Mouse (Mus musculus): ENCODE measurements around the gene Heca. TPM values are rescaled to one million over a fixed set of nuclear protein-coding genes. Genes with fewer than 3 reads are reported as not detected.
A peak's percentile ranks its signal among the peaks of the same experiment; 100 is the strongest.
"Not testable (repeated sequence)": the region's sequence is repeated elsewhere in the genome, so short reads cannot be mapped to it uniquely, and the experiment has no call there.

Heca gene
- polyA plus RNA-seq, 1 experiment from 2014 or later, result 4.7 TPM

- 85% methylated on average over 6 of the region's 6 CpGs for WGBS
- Histone ChIP-seq H3K9ac (replicated peaks; ENCODE audit: low read length) (no peak overlapping the region), H3K9me3 (replicated peaks; ENCODE audit: control insufficient read depth, low read length) (no peaks in the 10 kb centered on the region), H3K4me3 (ENCODE audit: low read depth, low read length) (no peak overlapping the region), H3K4me2 (ENCODE audit: low read depth, low read length) (no peak overlapping the region), H3K4me1 (ENCODE audit: control insufficient read depth, insufficient read depth, low read length) (no peaks in the 10 kb centered on the region), H3K36me3 (replicated peaks; ENCODE audit: control insufficient read depth, insufficient read depth, low read depth, low read length) (no peaks in the 10 kb centered on the region), H3K27ac (replicated peaks; ENCODE audit: low read depth, low read length) (no peak overlapping the region), H3K27me3 (ENCODE audit: control insufficient read depth, insufficient read depth, low read length) (no peaks in the 10 kb centered on the region)
- ATAC-seq (replicated peaks; ENCODE audit: insufficient number of reproducible peaks, low FRiP score, low TSS enrichment, low read depth), result no peak
- DNase-seq (ENCODE audit: low spot score), result no peak
These were observed 112.8 kb downstream of the Heca start for GRCm38 (mm10) chr10:17835031-17835430.

DNA sequence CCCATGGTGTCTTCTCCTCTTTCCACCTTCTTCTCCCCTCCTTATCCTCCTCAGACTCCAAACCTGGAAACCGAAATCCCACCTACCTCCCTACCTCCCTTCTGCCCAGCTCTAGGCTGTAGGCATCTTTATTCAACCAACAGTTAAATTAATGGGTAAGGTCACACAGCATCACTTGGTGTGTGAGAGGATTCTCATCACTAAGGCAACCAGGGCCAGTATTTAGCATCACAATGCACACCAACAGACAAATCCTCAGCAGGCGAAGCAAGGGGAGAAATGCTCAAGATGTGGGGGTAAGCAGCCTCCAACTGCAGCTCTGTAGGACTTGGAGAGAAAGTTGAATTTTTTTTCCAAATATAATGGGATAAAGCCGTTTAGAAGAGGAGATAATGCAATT lies 116.8 kb downstream of the Heca start:
- Histone ChIP-seq H3K27ac (replicated peaks; ENCODE audit: low read depth, low read length) (no peak overlapping the region), H3K36me3 (replicated peaks; ENCODE audit: control insufficient read depth, insufficient read depth, low read depth, low read length) (no peaks in the 10 kb centered on the region), H3K4me3 (ENCODE audit: low read depth, low read length) (no peak overlapping the region), H3K9me3 (replicated peaks; ENCODE audit: control insufficient read depth, low read length) (no peaks in the 10 kb centered on the region), H3K27me3 (ENCODE audit: control insufficient read depth, insufficient read depth, low read length) (no peaks in the 10 kb centered on the region), H3K4me1 (ENCODE audit: control insufficient read depth, insufficient read depth, low read length) (no peaks in the 10 kb centered on the region), H3K9ac (replicated peaks; ENCODE audit: low read length) (no peak overlapping the region), H3K4me2 (ENCODE audit: low read depth, low read length) (no peak overlapping the region)
- WGBS, result 44% methylated on average over 3 of the region's 3 CpGs
- 0 out of 2 replicates have a peak, but pooled peaks have one; percentile 39 for ATAC-seq (replicated peaks; ENCODE audit: insufficient number of reproducible peaks, low FRiP score, low TSS enrichment, low read depth)
- no peak for DNase-seq (ENCODE audit: low spot score)

DNA sequence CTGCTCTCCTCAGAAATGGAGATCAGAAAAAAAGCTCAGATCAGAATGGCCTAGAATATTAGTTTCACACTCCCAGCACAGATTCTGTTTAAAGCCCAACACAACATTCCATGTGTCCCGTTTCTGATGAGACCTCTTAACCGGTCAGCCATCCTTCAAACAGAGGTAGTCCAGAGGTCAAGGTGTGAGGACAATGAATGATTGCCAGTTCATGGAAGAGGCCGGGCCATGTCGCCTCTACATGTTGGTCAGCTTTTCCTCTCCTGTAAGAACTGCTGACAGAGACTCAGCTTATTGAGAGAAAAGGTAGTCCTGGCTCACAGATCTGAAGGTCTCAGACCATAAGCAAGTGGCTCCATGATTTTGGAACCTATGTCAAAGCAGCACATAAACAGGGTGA lies 118.7 kb downstream of the Heca start:
- WGBS, result 92% methylated on average over 4 of the region's 4 CpGs
- DNase-seq (ENCODE audit: low spot score) (no peak), ATAC-seq (replicated peaks; ENCODE audit: insufficient number of reproducible peaks, low FRiP score, low TSS enrichment, low read depth) (no peak)
- Histone ChIP-seq H3K27ac (replicated peaks; ENCODE audit: low read depth, low read length) (no peak overlapping the region), H3K9me3 (replicated peaks; ENCODE audit: control insufficient read depth, low read length) (no peaks in the 10 kb centered on the region), H3K4me2 (ENCODE audit: low read depth, low read length) (no peak overlapping the region), H3K9ac (replicated peaks; ENCODE audit: low read length) (no peak overlapping the region), H3K36me3 (replicated peaks; ENCODE audit: control insufficient read depth, insufficient read depth, low read depth, low read length) (no peaks in the 10 kb centered on the region), H3K4me3 (ENCODE audit: low read depth, low read length) (no peak overlapping the region), H3K4me1 (ENCODE audit: control insufficient read depth, insufficient read depth, low read length) (no peaks in the 10 kb centered on the region), H3K27me3 (ENCODE audit: control insufficient read depth, insufficient read depth, low read length) (no peaks in the 10 kb centered on the region)

DNA sequence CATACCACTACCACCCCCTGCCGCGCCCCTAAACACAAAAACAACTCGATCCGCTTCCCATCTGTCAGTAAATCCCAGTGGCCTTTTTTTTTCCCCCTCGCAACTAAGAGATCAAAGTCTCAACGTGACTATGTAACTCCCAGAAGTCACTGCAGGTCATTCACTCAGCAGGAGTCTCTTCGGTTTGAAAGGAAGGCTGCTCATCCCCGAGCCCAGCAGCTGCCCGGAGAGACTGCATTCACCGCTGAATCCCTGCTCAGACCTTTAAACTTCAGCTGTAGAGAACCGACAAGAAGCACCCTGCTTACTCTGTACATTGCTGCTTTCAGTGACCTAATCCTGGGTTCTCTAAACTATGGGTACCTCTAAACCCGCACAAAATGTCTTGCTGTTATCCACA lies 120.5 kb downstream of the Heca start:
- Histone ChIP-seq H3K27me3 (ENCODE audit: control insufficient read depth, insufficient read depth, low read length) (no peaks in the 10 kb centered on the region), H3K27ac (replicated peaks; ENCODE audit: low read depth, low read length) (no peak overlapping the region), H3K9ac (replicated peaks; ENCODE audit: low read length) (no peak overlapping the region; the same call in 1 of the 2 replicates), H3K36me3 (replicated peaks; ENCODE audit: control insufficient read depth, insufficient read depth, low read depth, low read length) (no peaks in the 10 kb centered on the region), H3K4me3 (ENCODE audit: low read depth, low read length) (no peak overlapping the region), H3K4me2 (ENCODE audit: low read depth, low read length) (peak overlapping the region; percentile 14; the same call in 1 of the 2 replicates), H3K9me3 (replicated peaks; ENCODE audit: control insufficient read depth, low read length) (no peaks in the 10 kb centered on the region), H3K4me1 (ENCODE audit: control insufficient read depth, insufficient read depth, low read length) (no peaks in the 10 kb centered on the region)
- ATAC-seq (replicated peaks; ENCODE audit: insufficient number of reproducible peaks, low FRiP score, low TSS enrichment, low read depth) (no peak), DNase-seq (ENCODE audit: low spot score) (peak; percentile 40)
- 2% methylated on average over 12 of the region's 12 CpGs for WGBS

DNA sequence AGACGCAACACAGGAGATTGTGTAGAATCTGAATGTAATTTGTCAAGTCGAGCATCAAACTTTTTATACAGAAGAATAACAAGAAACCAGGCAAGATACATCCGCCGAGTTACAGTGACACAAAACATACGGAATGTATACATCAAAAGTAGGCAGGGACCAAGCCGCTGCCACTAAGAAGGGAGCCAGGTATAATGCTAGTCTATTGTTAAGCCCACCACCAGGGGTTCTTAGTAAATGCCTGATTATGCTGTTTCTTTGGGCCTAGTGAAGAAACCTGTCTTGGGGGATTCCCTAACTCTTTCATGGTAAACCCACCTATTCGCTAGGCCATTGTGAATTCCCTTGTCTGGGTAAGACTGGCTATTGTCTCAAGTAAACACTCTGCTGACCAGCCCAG lies 127.4 kb downstream of the Heca start:
- H3K4me1 ChIP-seq (ENCODE audit: control insufficient read depth, insufficient read depth, low read length); H3K4me3 ChIP-seq (ENCODE audit: low read depth, low read length); H3K27ac ChIP-seq (replicated peaks; ENCODE audit: low read depth, low read length); H3K36me3 ChIP-seq (replicated peaks; ENCODE audit: control insufficient read depth, insufficient read depth, low read depth, low read length); H3K27me3 ChIP-seq (ENCODE audit: control insufficient read depth, insufficient read depth, low read length); DNase-seq (ENCODE audit: low spot score); H3K4me2 ChIP-seq (ENCODE audit: low read depth, low read length); H3K9ac ChIP-seq (replicated peaks; ENCODE audit: low read length); ATAC-seq (replicated peaks; ENCODE audit: insufficient number of reproducible peaks, low FRiP score, low TSS enrichment, low read depth); H3K9me3 ChIP-seq (replicated peaks; ENCODE audit: control insufficient read depth, low read length): not testable (repeated sequence)
- WGBS, result 88% methylated on average over 7 of the region's 7 CpGs

Other genes starting within 250 kb of the Heca start
- gene Cited2, start 224.8 kb downstream of the Heca start, polyA plus RNA-seq (2014; fragmentation: Nextera tagmentation; extraction: Ambion mirVana), result 50.7 and 51.5 TPM in 2 replicates
- gene Txlnb, start 151.8 kb downstream of the Heca start, polyA plus RNA-seq (2014; fragmentation: Nextera tagmentation; extraction: Ambion mirVana), result 1.8 and 1.9 TPM in 2 replicates
- gene Abracl, start 75.2 kb upstream of the Heca start, polyA plus RNA-seq (2014; fragmentation: Nextera tagmentation; extraction: Ambion mirVana), result 188 and 208 TPM in 2 replicates
- 26.7 and 41.2 TPM in 2 replicates for gene Reps1, start 107.8 kb upstream of the Heca start, polyA plus RNA-seq (2014; fragmentation: Nextera tagmentation; extraction: Ambion mirVana)